Mouse (Mus musculus) kidney, adult 2 months (tissue): Measurements from ENCODE around the gene Rer1.

Experiments used
- CTCF ChIP-seq: fragments of 200-500 bp; conservative IDR thresholded peaks from 2 replicates; pipeline ENCODE4 v1.5.1; 2011; ENCODE audit warnings: low read depth, mild to moderate bottlenecking, control low read depth, low read length, moderate library complexity, mixed read lengths; ENCODE audit not compliant: insufficient read depth, insufficient read length
- POLR2A ChIP-seq: fragments of 200-500 bp; IDR thresholded peaks from one replicate; pipeline ENCODE4 v1.6.1; 2011; ENCODE audit warnings: low read depth, low read length, control low read depth

DNA sequence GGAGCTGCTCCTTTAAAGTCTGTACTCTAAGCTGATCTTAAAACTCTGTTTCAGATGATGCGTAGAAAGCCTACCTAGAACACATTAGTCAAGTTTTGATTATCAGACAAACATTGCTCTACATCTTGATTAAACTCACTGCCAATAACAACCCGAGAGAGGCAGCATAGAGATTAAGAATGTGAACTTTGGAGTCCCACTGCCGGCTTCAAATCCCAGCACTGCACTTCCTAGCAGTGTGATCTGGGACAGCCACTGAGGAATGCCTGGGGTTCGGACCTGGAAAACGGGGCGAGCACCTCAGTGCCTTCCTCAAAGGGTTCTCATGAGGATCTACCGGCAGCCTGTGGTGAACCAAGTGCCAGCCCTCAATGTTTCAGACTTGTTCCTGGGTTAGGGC, 1.8 kb downstream of the Rer1 start:
- TF ChIP-seq POLR2A (no peak), CTCF (no peak)
